Mouse (Mus musculus) myocyte (in vitro differentiated cells): ENCODE data around the gene Acer3.

Experiments
- E2F4 ChIP-seq: IDR thresholded peaks from one replicate; pipeline ENCODE4 v1.6.1; 2011; ENCODE audit warnings: mild to moderate bottlenecking, control low read depth, moderate library complexity; ENCODE audit not compliant: insufficient read depth
- MAX ChIP-seq: IDR thresholded peaks from one replicate; pipeline ENCODE4 v1.6.1; 2011; ENCODE audit warnings: low read depth, mild to moderate bottlenecking, control low read depth
- MYOD1 ChIP-seq, 3 experiments: IDR thresholded peaks; one replicate each; pipeline ENCODE4 v1.6.1; 2011; ENCODE audit warnings: control low read depth in 2 of 3, low read depth in 2 of 3, mild to moderate bottlenecking in 2 of 3, moderate library complexity in 1 of 3; ENCODE audit not compliant: insufficient read length in 2 of 3, control insufficient read depth in 1 of 3
- POLR2A ChIP-seq: IDR thresholded peaks from one replicate; pipeline ENCODE4 v1.6.1; 2011; ENCODE audit warnings: low read depth, mild to moderate bottlenecking, control low read depth, moderate library complexity; ENCODE audit not compliant: insufficient read length
- POLR2AphosphoS2 ChIP-seq: IDR thresholded peaks from one replicate; pipeline ENCODE4 v1.6.1; 2011; ENCODE audit warnings: low read depth, control low read depth; ENCODE audit not compliant: insufficient read length
- REST ChIP-seq: IDR thresholded peaks from one replicate; pipeline ENCODE4 v1.6.1; 2011; ENCODE audit warnings: mild to moderate bottlenecking, control low read depth, moderate library complexity; ENCODE audit not compliant: insufficient read depth, insufficient read length
- SRF ChIP-seq: IDR thresholded peaks from one replicate; pipeline ENCODE4 v1.6.1; 2011; ENCODE audit warnings: low read depth; ENCODE audit not compliant: control insufficient read depth, insufficient read length
- TCF12 ChIP-seq: IDR thresholded peaks from one replicate; pipeline ENCODE4 v1.6.1; 2011; ENCODE audit warnings: mild to moderate bottlenecking, control low read depth; ENCODE audit not compliant: poor library complexity, insufficient read depth, severe bottlenecking
- USF1 ChIP-seq: IDR thresholded peaks from one replicate; pipeline ENCODE4 v1.6.1; 2011; ENCODE audit warnings: low read depth, mild to moderate bottlenecking, control low read depth, moderate library complexity

GRCm38 (mm10) chr7:98347471-98347870 lies 26.5 kb upstream of the Acer3 start:
- no peak for TF ChIP-seq POLR2A
- TF ChIP-seq TCF12, result no peak
- TF ChIP-seq SRF, result no peak
- TF ChIP-seq MYOD1 (IDR thresholded peaks at IDR 0.05; ENCODE audit: control insufficient read depth in 1 of 3, insufficient read length in 2 of 3, low read depth in 2 of 3), result no peak
- TF ChIP-seq POLR2AphosphoS2, result no peak
- TF ChIP-seq MAX, result no peak
- TF ChIP-seq USF1, result no peak
- no peak for TF ChIP-seq E2F4
- no peak for TF ChIP-seq REST
